Mouse (Mus musculus) layer of hippocampus, postnatal 10 days (tissue): ENCODE results near the gene Med26. TPM values are rescaled to one million over a fixed set of nuclear protein-coding genes. Genes with fewer than 3 reads are reported as not detected.

Experiments used
- DNase-seq, 2 experiments: peaks; one replicate each; pipeline ENCODE4 v3.0.0; 2021; ENCODE audit warnings: low spot score in 2 of 2
- long read RNA-seq: library from polyadenylated mRNA; stranded (forward); transcript quantifications from one replicate; pipeline ENCODE4 v2.0.0, GENCODE M21; 2023
- total RNA-seq, 2 experiments: library from RNA; stranded (reverse); gene quantifications; 2 replicates each; pipeline ENCODE4 v1.2.3; 2021

Med26 gene
- total RNA-seq: 1 to 10 TPM; 8.9 to 9.2 TPM
- long read RNA-seq, partial matches to known transcripts: 1 of 5 reads
- long read RNA-seq, other reads (novel, unspliced or antisense): 1 of 5 reads

DNA sequence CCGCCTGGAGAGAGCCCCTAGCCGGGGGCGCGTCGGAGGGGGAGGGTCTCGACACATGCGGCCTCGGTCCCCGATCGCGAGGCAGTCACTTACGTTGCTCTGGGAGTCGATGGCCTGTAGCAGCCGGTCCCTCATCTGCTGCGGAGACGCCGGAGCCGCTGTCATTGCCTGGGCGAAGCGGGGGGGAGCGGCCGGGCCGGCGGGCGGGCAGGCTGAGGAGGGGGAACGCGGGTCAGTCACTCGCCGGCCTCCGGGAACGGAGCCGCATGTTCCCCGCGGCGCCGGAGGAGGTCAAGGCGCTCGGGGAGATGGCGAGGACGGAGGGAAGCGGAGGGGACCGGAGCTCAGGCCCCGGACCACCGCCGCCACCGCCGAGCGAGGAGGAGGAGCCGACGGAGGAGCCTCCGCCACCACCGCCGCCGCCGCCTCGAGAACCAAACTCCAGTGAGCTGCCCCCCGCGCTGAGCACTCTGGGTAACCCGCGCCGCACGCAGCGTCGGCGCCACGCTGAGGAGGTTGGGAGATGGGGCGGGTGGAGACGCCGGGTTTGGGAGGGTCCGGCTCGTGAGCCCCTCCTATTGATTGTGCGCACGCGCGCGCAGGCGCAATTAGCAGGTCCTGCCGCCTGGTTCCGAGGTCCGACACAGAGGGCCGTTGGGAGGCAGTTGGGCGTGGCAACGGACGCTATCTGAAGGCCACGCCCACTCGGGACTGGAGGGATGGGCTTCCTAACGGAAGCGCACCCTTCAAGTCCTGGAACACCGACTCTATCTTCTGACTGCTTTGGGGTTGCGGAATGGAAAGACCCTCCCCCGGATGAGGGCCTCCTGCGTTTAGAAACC is at the start of gene Med26:
TSS of gene Med26 (minus strand) at position 469 of the 842 bp plus-strand sequence.
- peak; percentile 96 to 98 for DNase-seq

- peak; percentile 61 to 70 for DNase-seq
These were observed 42.1 kb upstream of the Med26 start for GRCm38 (mm10) chr8:72590198-72590597.

DNA sequence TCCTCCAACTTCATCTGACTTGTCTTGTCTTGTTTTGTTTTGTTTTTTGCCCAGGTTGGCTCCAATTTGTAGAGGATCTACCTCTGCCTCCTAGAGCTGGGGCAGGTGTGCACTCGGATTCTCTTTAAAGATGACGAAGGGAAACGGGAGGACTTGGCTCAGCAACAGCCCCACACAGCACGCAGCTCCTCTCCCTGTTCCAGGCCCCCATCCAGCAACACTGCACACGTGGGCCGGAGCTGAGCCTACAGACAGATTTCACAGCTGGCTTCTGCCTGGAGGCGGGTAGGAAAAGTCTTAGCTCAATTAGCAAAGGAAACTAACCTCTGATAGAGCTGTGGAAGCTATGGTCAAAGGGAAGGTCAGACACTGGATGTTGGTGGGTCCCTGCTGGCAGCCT is 41.2 kb upstream of the Med26 start:
- peak; percentile 35 to 47 for DNase-seq

DNA sequence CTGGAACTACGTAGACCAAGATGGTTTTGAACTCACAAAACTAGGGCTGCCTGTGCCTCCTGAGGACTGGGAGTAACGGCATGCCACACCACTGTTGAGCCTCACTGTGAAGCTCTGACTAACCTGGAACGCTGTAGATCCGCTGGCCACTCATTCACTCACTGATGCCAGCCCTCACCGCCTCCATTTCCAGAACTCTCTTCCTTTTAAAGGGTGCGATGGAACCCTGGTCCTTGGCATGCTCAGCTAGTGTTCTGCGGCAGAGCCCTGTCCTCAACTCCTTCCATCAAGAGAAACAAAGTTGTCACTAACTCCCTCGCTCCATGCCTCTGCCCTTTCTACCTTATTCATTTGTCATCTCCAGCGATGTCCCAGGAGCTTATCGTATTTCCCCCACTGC is 40.8 kb upstream of the Med26 start:
- DNase-seq: no peak

DNA sequence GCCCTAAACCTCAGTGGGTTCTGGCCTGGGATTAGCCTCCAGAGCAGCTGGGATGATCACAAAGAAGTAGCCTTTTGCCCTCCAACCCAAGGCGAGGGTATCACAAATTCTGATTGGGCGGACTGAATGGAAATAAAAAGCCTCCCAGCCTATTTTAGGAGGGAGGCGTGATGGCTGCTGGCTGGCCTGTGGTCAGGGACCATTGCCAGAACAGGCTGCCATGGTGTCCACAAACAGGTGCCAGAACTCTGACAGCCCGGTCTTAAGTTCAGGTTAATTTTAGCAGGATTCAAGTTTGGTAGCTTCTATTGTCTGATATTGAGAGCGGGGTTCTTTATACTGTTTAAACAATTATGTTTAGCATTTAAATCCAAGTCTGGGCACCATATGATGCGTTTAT is 39.7 kb upstream of the Med26 start:
- DNase-seq: peak; percentile 43

DNA sequence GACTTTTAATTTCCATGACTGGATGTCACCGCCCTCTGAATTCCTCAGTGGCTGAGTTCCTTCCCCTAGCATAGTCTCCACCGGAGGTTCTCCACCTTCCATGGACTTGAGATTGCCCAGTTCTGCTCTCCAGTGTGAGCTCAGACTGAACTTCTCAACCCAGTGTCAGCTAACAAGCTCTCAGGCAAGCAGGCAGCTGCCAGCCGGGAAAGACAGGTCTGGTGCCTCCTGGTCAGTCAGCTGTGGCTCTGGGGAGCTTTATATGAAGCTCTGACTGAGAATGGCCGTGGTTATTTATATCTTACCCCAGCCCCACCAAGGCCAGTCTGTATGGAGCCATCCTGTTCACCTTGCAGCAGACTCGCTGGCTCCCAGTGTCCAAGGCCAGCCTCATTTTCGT is 36.3 kb upstream of the Med26 start:
- no peak for DNase-seq

DNA sequence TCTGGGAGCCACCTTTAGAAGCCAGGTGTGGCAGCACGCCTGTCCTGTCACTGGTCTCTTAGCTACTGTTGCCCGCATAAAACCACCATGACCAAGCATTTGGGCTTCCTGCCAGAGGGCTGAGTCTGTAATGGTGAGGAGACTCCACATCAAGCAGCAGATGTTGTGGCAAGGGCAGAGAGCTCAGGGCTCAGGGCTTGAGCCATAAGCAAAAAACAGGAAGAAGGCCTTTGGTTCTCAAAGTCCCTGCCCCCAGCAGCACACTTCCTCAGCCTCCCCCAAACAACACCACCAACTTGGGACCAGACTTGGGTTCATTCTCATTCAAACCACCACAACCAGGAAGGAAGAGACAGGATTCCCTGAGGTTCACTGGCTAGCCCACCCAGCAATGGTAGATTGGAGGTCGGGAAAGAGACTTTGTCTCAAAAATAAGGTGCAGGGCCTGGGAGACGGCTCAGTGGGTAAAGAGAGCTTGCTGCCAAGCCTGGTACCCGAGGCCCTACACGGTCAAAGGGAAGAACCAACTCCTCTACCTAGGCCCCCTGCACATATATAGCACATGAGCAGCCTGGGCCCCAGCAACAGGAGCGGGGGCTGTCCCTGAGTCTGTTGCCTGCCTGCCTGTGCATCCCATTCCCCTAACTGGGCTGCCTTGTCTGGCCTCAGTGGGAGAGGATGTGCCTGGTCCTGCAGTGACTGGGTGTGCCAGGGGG is 35.1 kb upstream of the Med26 start:
- DNase-seq: peak in 1 of 2 experiments; percentile 35

- DNase-seq: no peak
These were observed 31.3 kb upstream of the Med26 start for GRCm38 (mm10) chr8:72579374-72579773.

DNA sequence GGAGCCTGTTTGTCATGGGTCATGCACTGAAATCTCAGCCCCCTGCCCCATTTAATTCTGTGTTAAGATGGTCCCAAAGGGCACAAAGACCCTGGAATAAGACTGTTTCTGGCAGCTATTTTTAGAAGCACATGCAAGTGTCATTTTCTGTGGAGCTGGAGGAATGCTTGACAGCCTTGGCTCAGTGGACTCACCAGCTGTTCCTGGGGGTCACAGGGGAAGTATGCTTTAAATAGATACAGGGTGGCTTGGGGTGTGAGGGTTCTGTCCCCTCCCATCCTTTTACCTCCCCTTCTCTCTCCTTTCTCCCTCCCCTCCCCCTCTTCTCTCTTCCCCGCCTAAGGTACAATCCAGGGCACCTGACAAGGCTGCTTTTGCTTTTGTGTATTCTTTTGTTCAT is 29.9 kb upstream of the Med26 start:
- no peak for DNase-seq

GRCm38 (mm10) chr8:72577266-72577665 is 29.2 kb upstream of the Med26 start:
- no peak for DNase-seq

DNA sequence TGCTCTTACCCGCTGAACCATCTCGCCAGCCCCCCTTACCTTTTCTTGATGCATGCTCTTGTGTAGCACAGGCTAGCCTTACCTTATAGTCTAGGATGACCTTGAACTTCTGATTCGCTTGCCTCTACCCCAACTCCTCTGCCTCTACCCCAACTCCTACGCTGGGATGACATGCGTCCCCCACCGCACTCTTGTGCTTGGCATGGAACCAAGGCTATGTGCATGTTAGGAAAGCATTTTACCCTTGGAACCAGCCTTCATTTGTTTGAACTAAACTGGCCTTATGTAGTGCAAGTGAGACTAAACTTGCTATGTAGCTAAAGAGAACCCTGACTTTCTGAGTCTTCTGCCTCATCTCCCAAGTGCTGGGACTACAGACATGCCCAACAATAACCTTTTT is 27.8 kb upstream of the Med26 start:
- DNase-seq: no peak

DNA sequence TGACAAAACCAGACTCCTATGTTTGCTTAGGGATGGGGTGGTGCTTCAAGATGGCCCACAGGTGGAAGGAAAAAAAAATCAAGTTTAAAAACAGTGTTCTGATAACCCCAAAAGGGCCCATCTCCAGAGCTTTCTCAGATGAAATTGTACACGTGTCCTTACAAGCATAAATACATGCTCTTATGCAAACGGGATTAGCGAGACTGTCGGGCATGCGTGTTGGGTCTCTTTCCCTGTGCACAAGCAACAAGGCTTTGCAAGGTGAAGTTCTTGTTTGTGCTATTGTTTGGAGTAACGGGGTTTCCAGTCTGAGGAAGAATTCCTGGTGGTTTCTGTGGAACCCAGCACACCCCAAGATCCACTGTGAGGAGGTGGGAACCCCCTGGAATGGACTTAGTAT is 25.4 kb upstream of the Med26 start:
- DNase-seq: no peak

- peak in 1 of 2 experiments; percentile 20 for DNase-seq
These were observed 24.4 kb upstream of the Med26 start for GRCm38 (mm10) chr8:72572507-72572906.

DNA sequence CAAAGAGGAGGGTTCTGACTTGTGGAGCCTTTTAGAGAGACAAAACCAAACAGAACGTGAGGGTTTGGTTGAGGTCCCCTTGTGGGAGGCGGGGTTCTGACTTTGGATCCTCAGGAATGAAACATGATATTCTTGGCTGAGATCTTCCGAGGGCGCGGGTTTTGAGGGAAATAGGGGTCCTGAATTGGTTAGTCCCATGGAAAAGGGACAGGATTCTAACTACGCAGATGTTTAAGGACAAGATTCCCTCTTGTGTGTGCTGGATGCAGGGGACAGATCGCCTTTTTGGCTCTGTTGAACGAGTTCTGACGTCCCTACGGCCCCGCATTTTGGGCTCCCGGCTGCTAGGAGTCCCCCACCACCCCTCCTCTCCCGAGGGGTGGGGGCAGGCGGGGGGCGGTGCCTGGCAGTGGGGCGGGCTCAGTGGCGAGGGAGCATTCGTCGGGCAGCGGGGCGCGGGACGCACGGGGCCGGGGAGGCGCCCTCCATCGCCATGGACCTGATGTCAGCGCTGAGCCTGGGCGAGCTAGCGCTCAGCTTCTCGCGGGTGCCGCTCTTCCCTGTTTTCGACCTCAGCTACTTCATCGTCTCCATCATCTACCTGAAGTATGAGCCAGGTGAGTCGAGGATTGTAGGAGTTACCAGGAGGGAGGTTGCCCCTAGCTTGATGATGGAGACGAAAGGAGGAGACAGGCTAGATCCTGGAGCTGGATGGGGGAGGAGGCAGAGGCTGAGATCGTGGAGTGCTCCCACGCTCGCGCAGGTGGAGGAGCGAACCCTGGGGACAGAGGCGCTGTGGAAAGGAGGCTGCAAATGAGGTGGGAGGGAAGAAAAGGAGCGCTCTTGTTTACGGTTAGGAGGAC is 23.8 kb upstream of the Med26 start, which contains the start of gene Tmem38a:
TSS of gene Tmem38a (plus strand) at position 445 of the 863 bp plus-strand sequence.
- DNase-seq: peak; percentile 77 to 84

- DNase-seq: peak; percentile 97
These were observed 22.9 kb upstream of the Med26 start, which contains the start of gene Smim7 for GRCm38 (mm10) chr8:72570633-72571610. Gene Smim7, minus strand, starts transcription at chr8:72571088.

DNA sequence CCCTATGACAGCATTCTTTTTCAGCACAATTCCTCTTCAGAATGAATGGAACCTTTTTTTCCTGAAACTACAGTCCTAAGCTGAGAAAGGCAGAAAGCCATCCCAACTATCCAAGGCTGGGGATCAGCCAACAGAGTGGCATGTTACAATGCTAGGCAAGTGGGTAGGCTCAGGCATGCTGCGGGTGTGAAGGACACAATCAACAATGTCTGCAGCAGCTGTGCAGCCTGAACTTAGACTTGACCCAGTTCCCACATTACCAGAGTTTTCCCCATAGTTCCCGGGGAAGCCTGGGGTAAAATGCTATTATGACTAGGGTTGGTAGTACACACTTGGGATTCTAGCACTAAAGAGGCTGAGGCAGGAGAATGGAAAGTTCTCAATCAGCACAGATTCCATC is 17.9 kb upstream of the Med26 start:
- DNase-seq: no peak

GRCm38 (mm10) chr8:72561111-72561689 is 13.1 kb upstream of the Med26 start:
- DNase-seq: no peak

DNA sequence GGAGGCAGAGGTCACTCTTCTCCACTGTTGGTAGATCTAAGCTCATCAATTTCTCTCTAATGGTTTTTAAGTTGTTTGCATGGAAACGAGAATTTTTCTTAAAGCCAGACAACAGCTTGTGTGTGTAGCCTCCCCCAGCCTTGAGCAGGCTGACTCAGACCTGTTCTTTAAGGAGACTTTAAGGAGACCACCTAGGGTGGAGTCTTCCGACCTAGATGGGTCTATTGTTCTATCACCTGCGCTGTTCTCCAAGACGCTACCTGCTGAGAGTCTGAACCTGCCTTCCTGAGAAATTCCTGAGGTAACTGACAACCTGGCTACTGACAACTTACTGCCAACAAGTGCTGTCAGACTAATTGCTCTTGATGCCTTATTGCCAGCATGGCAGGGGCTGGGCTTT is 7.7 kb upstream of the Med26 start:
- DNase-seq: no peak

- no peak for DNase-seq
These were observed 1.3 kb upstream of the Med26 start for GRCm38 (mm10) chr8:72549314-72549892.
